Mouse (Mus musculus): ENCODE results near the gene Foxd2.

Gene Foxd2

GRCm38 (mm10) chr4:114912705-114913593 lies 4.3 kb upstream of the Foxd2 start:
- DNase-seq (ENCODE audit: low spot score in 2 of 2) = no peak

GRCm38 (mm10) chr4:114909602-114910484 lies 1.2 kb upstream of the Foxd2 start:
- DNase-seq (ENCODE audit: low spot score in 2 of 2) = peak in 1 of 2 experiments; percentile 13

- peak in 1 of 2 experiments; percentile 2 for DNase-seq (ENCODE audit: low spot score in 2 of 2)
Measured at GRCm38 (mm10) chr4:114907951-114908828, 483 bp downstream of the Foxd2 start.

GRCm38 (mm10) chr4:114907056-114907917 lies 1.4 kb downstream of the Foxd2 start:
- DNase-seq (ENCODE audit: low spot score in 2 of 2) = no peak

GRCm38 (mm10) chr4:114905969-114906680 lies 2.5 kb downstream of the Foxd2 start:
- DNase-seq (ENCODE audit: low spot score in 2 of 2) = no peak

GRCm38 (mm10) chr4:114905501-114905900 lies 3.2 kb downstream of the Foxd2 start:
- DNase-seq (ENCODE audit: low spot score in 2 of 2) = no peak

- no peak for DNase-seq (ENCODE audit: low spot score in 2 of 2)
Measured at GRCm38 (mm10) chr4:114903422-114903782, 5.3 kb downstream of the Foxd2 start.

GRCm38 (mm10) chr4:114902641-114903421 lies 5.8 kb downstream of the Foxd2 start:
- DNase-seq (ENCODE audit: low spot score in 2 of 2) = no peak

- no peak for DNase-seq (ENCODE audit: low spot score in 2 of 2)
Measured at GRCm38 (mm10) chr4:114901643-114902351, 6.9 kb downstream of the Foxd2 start.

GRCm38 (mm10) chr4:114900866-114901642 lies 7.6 kb downstream of the Foxd2 start:
- no peak for DNase-seq (ENCODE audit: low spot score in 2 of 2)

GRCm38 (mm10) chr4:114899885-114900284 lies 8.8 kb downstream of the Foxd2 start:
- DNase-seq (ENCODE audit: low spot score in 2 of 2) = no peak

GRCm38 (mm10) chr4:114897853-114898252 lies 10.8 kb downstream of the Foxd2 start:
- no peak for DNase-seq (ENCODE audit: low spot score in 2 of 2)

GRCm38 (mm10) chr4:114882232-114882631 lies 26.4 kb downstream of the Foxd2 start:
- DNase-seq (ENCODE audit: low spot score in 2 of 2) = no peak

GRCm38 (mm10) chr4:114876441-114876972 lies 32.2 kb downstream of the Foxd2 start:
- DNase-seq (ENCODE audit: low spot score in 2 of 2) = no peak

- DNase-seq (ENCODE audit: low spot score in 2 of 2) = no peak
Measured at GRCm38 (mm10) chr4:114869765-114870490, 38.7 kb downstream of the Foxd2 start.

GRCm38 (mm10) chr4:114863166-114863565 lies 45.5 kb downstream of the Foxd2 start:
- DNase-seq (ENCODE audit: low spot score in 2 of 2) = no peak

GRCm38 (mm10) chr4:114858426-114858825 lies 50.2 kb downstream of the Foxd2 start:
- DNase-seq (ENCODE audit: low spot score in 2 of 2) = no peak
